ENCODE assay signal across 8 mouse cellular contexts in genomic region chr1:133183141-133183925, GRCm38 (mm10). TPM values are rescaled to one million over a fixed set of nuclear protein-coding genes. Genes with fewer than 3 reads are reported as not detected.
DNase-seq lines count a peak whose midpoint lies in the region; ATAC-seq and TF ChIP-seq lines count a peak whose summit lies in the region.
"Had no signal": no experiment of that assay in that cellular context is flagged by ENCODE, and none has a peak within 500 bp of the region (broad histone marks: within the 10 kb centered on the region; RNA-seq: fewer than 3 reads in every experiment).

No protein-coding gene starts in this region.

- H3K4me3 ChIP-seq in forebrain, embryonic 10.5 days, result peak overlapping the region; percentile 70
- H3K4me3 ChIP-seq in intestine, embryonic 16.5 days (ENCODE audit: low read length), result no peak overlapping the region
- H3K4me3 ChIP-seq in olfactory bulb, adult 2 months (ENCODE audit: insufficient read depth, low read depth, low read length), result peak overlapping the region; percentile 56

- DNase-seq in left cerebral cortex, postnatal 4 days, result peak; percentile 35
- no peak for DNase-seq in left cerebral cortex, adult 11 months (ENCODE audit: low spot score)
- DNase-seq in forebrain, embryonic 10.5 days (ENCODE audit: extremely low spot score, low spot score), result peak; percentile 78
- no peak for DNase-seq in MN1 (ENCODE audit: low spot score)
- DNase-seq: lung, adult 2 months had no signal

- H3K27me3 ChIP-seq in forebrain, embryonic 10.5 days (ENCODE audit: poor library complexity, severe bottlenecking), result peaks cover 52% of the 10 kb centered on the region
- H3K27me3 ChIP-seq in intestine, embryonic 16.5 days (replicated peaks; ENCODE audit: control insufficient read depth, insufficient read depth, low read length), result no peaks in the 10 kb centered on the region

- H3K36me3 ChIP-seq in forebrain, embryonic 10.5 days (replicated peaks), result peaks cover 5% of the 10 kb centered on the region; the same call in 1 of the 2 replicates
- no peaks in the 10 kb centered on the region for H3K36me3 ChIP-seq in intestine, embryonic 16.5 days (ENCODE audit: control insufficient read depth, insufficient read depth, low read length)

- 7% methylated on average over 16 of the region's 16 CpGs for WGBS in forebrain, embryonic 10.5 days
- WGBS in intestine, embryonic 16.5 days, result 53% methylated on average over 16 of the region's 16 CpGs
- 48% methylated on average over 16 of the region's 16 CpGs for WGBS in olfactory bulb, adult 2 months

- H3K4me1 ChIP-seq in forebrain, embryonic 10.5 days, result peaks cover 78% of the 10 kb centered on the region
- H3K4me1 ChIP-seq in intestine, embryonic 16.5 days (ENCODE audit: control insufficient read depth, insufficient read depth, low read length), result peaks cover 24% of the 10 kb centered on the region
- H3K4me1 ChIP-seq in olfactory bulb, adult 2 months (ENCODE audit: control insufficient read depth, insufficient read depth, low read length), result peaks cover 35% of the 10 kb centered on the region

- H3K9me3 ChIP-seq in forebrain, embryonic 10.5 days, result no peaks in the 10 kb centered on the region
- no peaks in the 10 kb centered on the region for H3K9me3 ChIP-seq in intestine, embryonic 16.5 days (ENCODE audit: control insufficient read depth, low read length)

- intact Hi-C loops in left cerebral cortex, postnatal 4 days (cut with DNase I), result loop anchor here (10.0 kb wide), 1 partner anchor 81 kb away; no protein-coding TSS in a partner anchor

- TF ChIP-seq POLR2A in olfactory bulb, adult 2 months (IDR thresholded peaks at IDR 0.05; ENCODE audit: insufficient read depth, low read depth, low read length), result no peak

- peak overlapping the region; percentile 96 for H3K27ac ChIP-seq in forebrain, embryonic 10.5 days
- no peak overlapping the region for H3K27ac ChIP-seq in intestine, embryonic 16.5 days (ENCODE audit: low read length)
- H3K27ac ChIP-seq in olfactory bulb, adult 2 months (ENCODE audit: insufficient read depth, low read depth, low read length), result 0 out of 2 replicates have a peak overlapping the region, but pooled peaks have one; percentile 8

- TF ChIP-seq CTCF in olfactory bulb, adult 2 months (IDR thresholded peaks at IDR 0.05; ENCODE audit: insufficient read depth, low read depth, low read length), result no peak

- no peak for ATAC-seq in intestine, embryonic 16.5 days
- ATAC-seq in activated CD4-positive, CD25-positive, alpha-beta regulatory T cell, adult 4 months, result no peak

- 0 out of 2 replicates have a peak overlapping the region, but pooled peaks have one; percentile 54 for H3K9ac ChIP-seq in intestine, embryonic 16.5 days (ENCODE audit: low read depth, low read length)

- H3K4me2 ChIP-seq in intestine, embryonic 16.5 days (ENCODE audit: low read depth, low read length), result no peak overlapping the region

RNA-seq across cellular contexts. Expression of gene Plekha6, which starts 19.3 kb away (rescaled TPM):
- total RNA-seq in left cerebral cortex, postnatal 4 days (2021), result 10 to 100 TPM; 61.7 to 63.2 TPM
- polyA plus RNA-seq in forebrain, embryonic 10.5 days (2016; fragmentation: Nextera tagmentation; extraction: Ambion mirVana), result 9.0 and 9.9 TPM in 2 replicates
- polyA plus RNA-seq in intestine, embryonic 16.5 days (2015; fragmentation: Nextera tagmentation; extraction: Ambion mirVana), result 10.6 and 11.0 TPM in 2 replicates
- not detected in 2 replicates for polyA plus RNA-seq in olfactory bulb, adult 2 months (2012; ENCODE audit: insufficient read depth, insufficient read length, low replicate concordance, missing spikeins)
- polyA plus RNA-seq in activated CD4-positive, CD25-positive, alpha-beta regulatory T cell, adult 4 months (2017; shearing (Covaris generic)), result under 1 TPM in 1 of 2 experiments, not detected in 1; 0.06 TPM

RNA-seq across cellular contexts. Expression of gene Ppp1r15b, which starts 52.4 kb away (rescaled TPM):
- 10 to 100 TPM; 44.0 to 45.4 TPM for total RNA-seq in left cerebral cortex, postnatal 4 days (2021)
- polyA plus RNA-seq in forebrain, embryonic 10.5 days (2016; fragmentation: Nextera tagmentation; extraction: Ambion mirVana), result 59.1 and 59.3 TPM in 2 replicates
- polyA plus RNA-seq in intestine, embryonic 16.5 days (2015; fragmentation: Nextera tagmentation; extraction: Ambion mirVana), result 48.0 and 53.7 TPM in 2 replicates
- not detected in 2 replicates for polyA plus RNA-seq in olfactory bulb, adult 2 months (2012; ENCODE audit: insufficient read depth, insufficient read length, low replicate concordance, missing spikeins)
- polyA plus RNA-seq in activated CD4-positive, CD25-positive, alpha-beta regulatory T cell, adult 4 months (2017; shearing (Covaris generic)), result 10 to 100 TPM; 21.7 to 22.4 TPM

Comparison
In these comparisons a context has a peak if more than half of its experiments do, and no peak if none do; other contexts are left out.
1. DNase-seq: peak in left cerebral cortex, postnatal 4 days (single experiment) and forebrain, embryonic 10.5 days (single experiment); none in left cerebral cortex, adult 11 months (single experiment) and MN1 (single experiment).